Mouse (Mus musculus) inflammation-experienced regulatory T-cells, adult 6 months (primary cell): Measurements from ENCODE around the gene Rpl36al. TPM values are rescaled to one million over a fixed set of nuclear protein-coding genes. Genes with fewer than 3 reads are reported as not detected.

Experiments
- ATAC-seq: one replicate; pipeline ENCODE4 v1.8.0; 2017
- polyA plus RNA-seq, 3 experiments: library from polyadenylated mRNA; unstranded; fragments of 100-300 nt; shearing (Covaris generic); gene quantifications; one replicate each; pipeline ENCODE4 v1.2.1; 2017

Gene Rpl36al
- polyA plus RNA-seq, 3 experiments from 2014 or later = 533 to 565 (median 537) TPM

GRCm38 (mm10) chr12:69157107-69157506 lies 26.8 kb downstream of the Rpl36al start:
- ATAC-seq = no peak

GRCm38 (mm10) chr12:69156436-69156835 lies 27.4 kb downstream of the Rpl36al start:
- ATAC-seq = no peak

GRCm38 (mm10) chr12:69155923-69156322 lies 28.0 kb downstream of the Rpl36al start:
- ATAC-seq = no peak

GRCm38 (mm10) chr12:69150049-69150448 lies 33.8 kb downstream of the Rpl36al start:
- ATAC-seq = no peak

GRCm38 (mm10) chr12:69147166-69147735 lies 36.6 kb downstream of the Rpl36al start:
- ATAC-seq = no peak

GRCm38 (mm10) chr12:69143460-69143859 lies 40.4 kb downstream of the Rpl36al start:
- no peak for ATAC-seq

- ATAC-seq = no peak
Observed at GRCm38 (mm10) chr12:69139841-69140240, 44.0 kb downstream of the Rpl36al start.

GRCm38 (mm10) chr12:69139201-69139600 lies 44.7 kb downstream of the Rpl36al start:
- ATAC-seq = no peak

Other genes starting within 250 kb of the Rpl36al start
- 1,000 to 10,000 TPM; 2,056 to 4,231 (median 2,807) TPM for gene Rps29, start 24.9 kb downstream of the Rpl36al start, polyA plus RNA-seq
- 1 to 10 TPM in 2 of 3 experiments, not detected in 1; 1.5 to 8.2 TPM for gene Lrr1, start 15.3 kb downstream of the Rpl36al start, polyA plus RNA-seq
- 10 to 100 TPM; 17.8 to 27.9 (median 21.1) TPM for gene Mgat2, start 74 bp upstream of the Rpl36al start, polyA plus RNA-seq
- 10 to 100 TPM in 1 of 3 experiments, 1 to 10 TPM in 2; 6.9 to 16.1 (median 8.8) TPM for gene Gm49383, start 13.0 kb upstream of the Rpl36al start, polyA plus RNA-seq
- 1 to 10 TPM; 4.7 to 5.4 (median 4.7) TPM for gene Dnaaf2, start 14.3 kb upstream of the Rpl36al start, polyA plus RNA-seq
- gene Gm49384, start 20.2 kb upstream of the Rpl36al start, polyA plus RNA-seq = 10 to 100 TPM in 1 of 3 experiments, 1 to 10 TPM in 2; 7.9 to 15.2 (median 9.6) TPM
- gene Pole2, start 44.1 kb upstream of the Rpl36al start, polyA plus RNA-seq = 10 to 100 TPM in 1 of 3 experiments, 1 to 10 TPM in 2; 5.1 to 22.6 (median 7.6) TPM
- gene Klhdc1, start 57.1 kb upstream of the Rpl36al start, polyA plus RNA-seq = 10 to 100 TPM; 15.4 to 41.1 (median 25.4) TPM
- 10 to 100 TPM; 12.0 to 16.0 (median 14.3) TPM for gene Klhdc2, start 112.6 kb upstream of the Rpl36al start, polyA plus RNA-seq
- gene Nemf, start 173.1 kb upstream of the Rpl36al start, polyA plus RNA-seq = 100 to 1,000 TPM; 135 to 198 (median 180) TPM
- gene Arf6, start 188.1 kb upstream of the Rpl36al start, polyA plus RNA-seq = 10 to 100 TPM; 40.5 to 93.3 (median 88.9) TPM
- not detected for gene Gm9887, start 188.4 kb upstream of the Rpl36al start, polyA plus RNA-seq